Mouse (Mus musculus) megakaryocyte, embryonic 14.5 days (primary cell): Measurements from ENCODE around the gene Myo7a.

Experiments
- FLI1 ChIP-seq: IDR thresholded peaks from 2 replicates; pipeline ENCODE4 v1.6.1; 2012; ENCODE audit warnings: low read length, inconsistent platforms, mixed read lengths
- GATA1 ChIP-seq: IDR thresholded peaks from 3 replicates; pipeline ENCODE4 v1.6.1; 2012; ENCODE audit warnings: mixed read lengths, low read length, inconsistent platforms, borderline replicate concordance

- TF ChIP-seq GATA1 = no peak
- no peak for TF ChIP-seq FLI1
Observed at GRCm38 (mm10) chr7:98109771-98110170, 9.6 kb downstream of the Myo7a start.
